Mouse (Mus musculus) forebrain, postnatal 0 days (tissue): Measurements from ENCODE around the gene Dnajc5. TPM values are rescaled to one million over a fixed set of nuclear protein-coding genes. Genes with fewer than 3 reads are reported as not detected.

Source experiments
- ATAC-seq: fragments of 200-750 bp; cut with Nextera tagmentation; 2 replicates; pipeline ENCODE4 v1.8.0; 2017; ENCODE audit warnings: mild to moderate bottlenecking, moderate library complexity
- DNase-seq: peaks from one replicate; pipeline ENCODE4 v3.0.0-alpha.2; 2015
- H3K27ac ChIP-seq: fragments of 300-500 bp; sonication (generic); 2 replicates; pipeline ENCODE4 v1.5.1; 2014; ENCODE audit warnings: low read depth, mild to moderate bottlenecking, antibody characterized with exemption, low read length, moderate library complexity, mixed read lengths
- H3K27me3 ChIP-seq: fragments of 300-500 bp; sonication (generic); 2 replicates; pipeline ENCODE4 v1.6.1; 2014; ENCODE audit warnings: mild to moderate bottlenecking, low read length, mixed read lengths; ENCODE audit not compliant: insufficient read depth
- H3K36me3 ChIP-seq: fragments of 300-500 bp; sonication (generic); 2 replicates; pipeline ENCODE4 v1.6.1; 2014; ENCODE audit warnings: mild to moderate bottlenecking, moderate library complexity; ENCODE audit not compliant: insufficient read depth
- H3K4me1 ChIP-seq: fragments of 300-500 bp; sonication (generic); 2 replicates; pipeline ENCODE4 v1.6.1; 2014; ENCODE audit warnings: antibody characterized with exemption; ENCODE audit not compliant: insufficient read depth
- H3K4me2 ChIP-seq: fragments of 300-500 bp; sonication (generic); 2 replicates; pipeline ENCODE4 v1.6.1; 2014; ENCODE audit warnings: low read depth, mild to moderate bottlenecking, moderate library complexity
- H3K4me3 ChIP-seq: fragments of 300-500 bp; sonication (generic); 2 replicates; pipeline ENCODE4 v1.5.1; 2014; ENCODE audit warnings: low read depth, low read length, mixed read lengths
- H3K9ac ChIP-seq: fragments of 300-500 bp; sonication (generic); 2 replicates; pipeline ENCODE4 v1.6.1; 2014; ENCODE audit warnings: mild to moderate bottlenecking
- H3K9me3 ChIP-seq: fragments of 300-500 bp; sonication (generic); 2 replicates; pipeline ENCODE4 v1.6.1; 2016; ENCODE audit warnings: low read length
- CTCF ChIP-seq: sonication (generic); IDR thresholded peaks from 2 replicates; pipeline ENCODE4 v1.5.1; 2016; ENCODE audit warnings: antibody characterized with exemption, control low read depth, low read depth
- WGBS: fragments of 180-500 bp; shearing (Covaris S2); extraction: QIAGEN DNeasy Blood & Tissue Kit; methylation state at CpG from one replicate; pipeline ENCODE4 v1.1.7; 2014; 5-methylcytosine and 5-hydroxymethylcytosine counted together
- polyA plus RNA-seq: library from polyadenylated mRNA; unstranded; fragments of >200 nt; fragmentation: Nextera tagmentation; extraction: Ambion mirVana; gene quantifications from 2 replicates; pipeline ENCODE4 v1.2.1, GENCODE M21; 2015
- total RNA-seq: library from RNA; depleted of rRNA; stranded (reverse); fragments of >200 nt; gene quantifications from 2 replicates; pipeline ENCODE4 v1.2.3, GENCODE M21; 2014

Gene Dnajc5
- total and polyA plus RNA-seq, 2 experiments from 2014 or later = 270 to 369 TPM

DNA sequence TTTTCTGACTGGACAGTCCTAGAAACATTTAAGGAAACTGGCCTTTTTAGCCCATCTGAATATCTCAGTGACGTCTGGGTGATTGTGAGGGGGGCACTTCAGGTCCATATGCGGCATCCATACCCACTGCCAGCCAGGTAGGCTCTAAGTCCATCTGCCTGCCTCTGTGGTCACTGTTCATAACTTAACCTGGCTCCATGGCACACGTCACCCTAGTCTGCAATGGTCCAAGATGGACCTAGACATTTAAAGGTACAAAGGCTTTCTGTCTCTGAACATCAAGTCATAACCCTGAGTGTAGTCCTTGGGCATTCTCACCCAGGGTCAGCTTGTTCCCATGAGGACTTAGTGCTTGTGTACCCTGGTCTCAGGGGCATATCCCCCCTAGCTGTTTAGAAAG lies 47.1 kb downstream of the Dnajc5 start:
- no peak overlapping the region for H3K9ac ChIP-seq
- WGBS = 84% methylated on average over 3 of the region's 3 CpGs
- H3K4me2 ChIP-seq = no peak overlapping the region
- no peaks in the 10 kb centered on the region for H3K9me3 ChIP-seq
- no peak overlapping the region for H3K27ac ChIP-seq
- H3K36me3 ChIP-seq = no peaks in the 10 kb centered on the region
- no peak for ATAC-seq
- no peaks in the 10 kb centered on the region for H3K4me1 ChIP-seq
- DNase-seq = no peak
- no peak for TF ChIP-seq CTCF
- H3K27me3 ChIP-seq = no peaks in the 10 kb centered on the region
- H3K4me3 ChIP-seq = no peak overlapping the region

DNA sequence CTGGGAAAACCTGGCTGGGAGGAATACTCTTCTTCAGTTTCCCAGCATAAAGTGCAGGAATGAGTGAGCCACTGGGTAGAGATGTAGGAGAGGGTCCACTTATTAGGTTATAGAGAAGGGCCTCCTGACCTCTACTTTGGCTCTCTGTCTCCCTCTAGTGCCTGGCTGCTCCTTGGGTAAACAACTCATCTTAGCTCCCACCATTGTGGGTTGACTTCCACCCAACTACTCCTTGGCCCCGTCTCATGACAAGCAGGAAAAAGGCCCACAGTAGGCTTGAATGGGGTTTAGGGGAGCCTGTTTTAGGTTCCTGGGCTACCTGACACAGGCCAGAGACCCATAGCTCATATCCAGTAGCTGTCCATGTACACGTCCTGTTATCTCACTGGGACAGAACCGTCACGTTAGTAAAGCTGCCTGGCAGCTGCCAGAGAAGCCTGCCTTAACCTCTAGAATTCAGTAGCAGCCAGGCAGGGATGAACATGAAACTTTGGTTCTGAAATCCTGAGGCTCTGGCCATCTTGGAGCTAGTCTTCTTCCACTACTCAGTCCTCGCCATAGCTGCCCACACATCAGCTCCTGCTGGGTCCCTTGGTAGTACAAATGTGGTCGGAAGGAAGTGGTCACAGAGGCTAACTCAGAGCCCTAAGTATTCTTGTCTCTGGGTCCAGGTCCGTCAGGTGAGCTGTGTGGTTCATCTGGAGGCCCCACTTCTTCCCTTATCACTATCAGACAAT lies 48.2 kb downstream of the Dnajc5 start:
- Histone ChIP-seq H3K36me3 (0 out of 2 replicates have a peak, but pooled peaks cover 3% of the 10 kb centered on the region), H3K27ac (no peak overlapping the region), H3K9me3 (no peaks in the 10 kb centered on the region), H3K27me3 (no peaks in the 10 kb centered on the region), H3K4me2 (no peak overlapping the region), H3K4me1 (no peaks in the 10 kb centered on the region), H3K9ac (no peak overlapping the region), H3K4me3 (no peak overlapping the region)
- 83% methylated on average over 7 of the region's 7 CpGs for WGBS
- DNase-seq (no peak), ATAC-seq (no peak)
- TF ChIP-seq CTCF = peak; percentile 50

DNA sequence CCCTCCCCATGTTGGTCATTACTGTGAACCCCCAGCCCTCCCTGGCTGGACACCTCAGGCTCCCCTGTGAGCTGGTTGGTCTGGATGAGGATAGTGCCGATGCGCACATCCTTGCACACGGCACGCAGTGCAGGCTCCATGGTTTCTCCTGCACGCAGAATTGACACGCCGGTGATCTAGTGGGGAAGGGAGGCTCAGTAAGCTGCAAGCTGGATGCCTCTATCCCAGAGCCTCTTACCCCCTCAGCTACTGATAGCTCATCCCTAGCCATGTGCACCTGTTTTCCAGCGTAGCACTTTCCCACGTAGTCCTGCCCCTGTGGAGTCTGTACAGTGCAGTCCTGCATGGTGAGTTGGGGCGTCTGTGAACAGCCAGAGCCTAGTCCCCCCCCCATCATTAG lies 49.6 kb downstream of the Dnajc5 start:
- no peak for ATAC-seq
- Histone ChIP-seq H3K4me1 (no peaks in the 10 kb centered on the region), H3K27me3 (no peaks in the 10 kb centered on the region), H3K27ac (no peak overlapping the region), H3K9ac (no peak overlapping the region), H3K4me3 (no peak overlapping the region), H3K4me2 (no peak overlapping the region), H3K9me3 (no peaks in the 10 kb centered on the region), H3K36me3 (0 out of 2 replicates have a peak, but pooled peaks cover 3% of the 10 kb centered on the region)
- no peak for DNase-seq
- TF ChIP-seq CTCF = no peak
- WGBS = 91% methylated on average over 10 of the region's 10 CpGs

DNA sequence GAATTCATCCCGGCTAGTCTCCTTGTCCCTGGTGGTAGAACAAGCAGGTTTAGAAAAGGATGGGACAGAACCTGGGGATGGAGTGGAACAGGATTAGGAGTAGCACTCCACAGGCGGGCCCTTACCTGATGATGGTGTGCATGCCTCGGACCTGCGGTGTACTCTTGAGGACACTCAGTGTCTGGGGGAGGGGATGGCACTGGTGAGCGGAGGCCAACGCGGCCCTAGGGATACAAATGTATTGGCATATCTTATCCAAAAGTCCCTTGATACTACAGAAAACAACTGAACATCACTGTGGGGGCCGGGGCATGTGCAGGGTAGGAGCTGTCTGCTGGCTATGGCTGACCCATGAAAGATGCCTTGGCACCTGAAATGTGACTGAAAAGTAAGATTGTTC lies 50.1 kb downstream of the Dnajc5 start:
- no peak for ATAC-seq
- WGBS = 91% methylated on average over 8 of the region's 8 CpGs
- Histone ChIP-seq H3K27ac (no peak overlapping the region), H3K4me1 (no peaks in the 10 kb centered on the region), H3K9ac (no peak overlapping the region), H3K27me3 (no peaks in the 10 kb centered on the region), H3K9me3 (no peaks in the 10 kb centered on the region), H3K36me3 (0 out of 2 replicates have a peak, but pooled peaks cover 3% of the 10 kb centered on the region), H3K4me2 (no peak overlapping the region), H3K4me3 (no peak overlapping the region)
- no peak for DNase-seq
- no peak for TF ChIP-seq CTCF

DNA sequence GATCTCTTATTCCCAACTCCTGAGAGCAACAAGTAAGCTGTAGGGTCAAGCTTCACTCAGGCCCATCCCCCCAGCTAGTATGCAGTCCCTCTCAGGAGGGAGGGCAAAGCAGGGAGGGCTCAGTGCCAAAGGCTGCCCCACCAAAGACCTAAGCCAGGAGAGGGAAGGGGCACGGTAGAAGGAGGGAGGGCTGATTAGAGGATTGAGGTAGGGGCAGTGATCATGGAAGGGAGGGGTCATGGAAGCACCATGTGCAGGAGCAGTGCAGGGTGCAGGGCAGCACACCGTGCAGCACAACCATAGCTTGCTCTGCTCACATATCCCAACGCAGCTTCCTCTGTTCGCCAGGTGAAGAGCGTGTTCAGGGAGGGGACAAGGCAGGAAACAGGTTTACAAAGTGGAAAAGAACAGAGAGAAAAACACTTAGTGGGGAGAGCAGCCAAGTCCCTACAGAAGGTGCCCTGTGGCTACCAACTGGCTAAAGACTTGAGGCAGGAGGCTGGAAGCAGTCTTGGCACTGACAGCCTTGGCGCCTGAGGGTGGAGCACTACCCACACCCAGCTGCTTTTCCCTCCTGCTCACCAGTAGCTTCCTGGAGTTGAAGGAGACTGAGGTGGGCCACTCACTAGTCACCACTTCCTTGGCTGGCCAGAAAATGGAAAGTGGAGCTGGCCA lies 50.8 kb downstream of the Dnajc5 start:
- H3K4me1 ChIP-seq = no peaks in the 10 kb centered on the region

DNA sequence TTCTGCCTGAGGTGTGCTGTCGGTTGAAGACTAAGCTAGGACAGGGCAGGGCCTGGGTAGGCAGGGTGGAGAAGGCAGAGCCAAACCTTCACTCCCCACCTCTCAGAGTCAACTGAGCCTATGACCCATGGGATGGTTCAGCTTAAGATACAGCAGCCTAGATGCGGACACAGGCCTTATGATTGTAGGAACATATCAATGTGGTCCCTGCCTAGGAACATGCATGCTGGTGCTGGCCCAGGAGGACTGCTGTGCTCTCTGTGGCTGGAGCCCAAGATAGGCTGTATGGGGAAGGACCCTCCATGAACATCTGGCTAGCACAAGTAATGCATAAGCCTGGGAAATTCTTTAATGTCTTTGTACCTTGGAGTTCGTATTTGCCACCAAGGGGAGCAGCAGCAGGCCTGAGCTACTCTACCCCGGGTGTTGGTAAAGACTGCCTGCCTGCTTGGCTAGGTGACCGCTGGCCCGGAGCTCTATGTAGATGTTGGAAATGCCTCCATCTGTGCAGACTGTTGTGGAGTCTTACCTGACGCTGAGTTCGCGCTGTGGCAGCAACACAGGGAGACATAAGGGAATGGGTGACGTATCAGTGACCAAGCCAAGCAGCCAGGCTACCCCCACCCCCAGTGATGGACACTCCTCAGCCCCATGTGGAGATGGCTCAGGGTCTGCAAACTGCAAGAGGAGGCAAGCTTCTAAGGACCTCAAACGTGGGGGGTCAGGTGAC lies 51.8 kb downstream of the Dnajc5 start:
- DNase-seq = no peak
- no peak for ATAC-seq
- Histone ChIP-seq H3K36me3 (0 out of 2 replicates have a peak, but pooled peaks cover 3% of the 10 kb centered on the region), H3K27me3 (no peaks in the 10 kb centered on the region), H3K9ac (no peak overlapping the region), H3K27ac (no peak overlapping the region), H3K9me3 (no peaks in the 10 kb centered on the region), H3K4me2 (no peak overlapping the region), H3K4me3 (no peak overlapping the region), H3K4me1 (no peaks in the 10 kb centered on the region)
- WGBS = 91% methylated on average over 11 of the region's 11 CpGs
- TF ChIP-seq CTCF = no peak

More for the DNA sequence above, 50.8 kb downstream of the Dnajc5 start:
- H3K9ac ChIP-seq = no peak overlapping the region
- ATAC-seq (no peak), DNase-seq (no peak)
- 73% methylated on average over 6 of the region's 6 CpGs for WGBS
- H3K36me3 ChIP-seq = 0 out of 2 replicates have a peak, but pooled peaks cover 3% of the 10 kb centered on the region
- no peaks in the 10 kb centered on the region for H3K9me3 ChIP-seq
- no peak overlapping the region for H3K27ac ChIP-seq
- H3K4me3 ChIP-seq = no peak overlapping the region
- H3K4me2 ChIP-seq = no peak overlapping the region
- H3K27me3 ChIP-seq = no peaks in the 10 kb centered on the region
- no peak for TF ChIP-seq CTCF
